Mouse (Mus musculus) forebrain, embryonic 12.5 days (tissue): ENCODE measurements at regions not wholly inside any gene's neighbourhood (a gene's known extent, or its start where the extent isn't known, plus 50 kb on each side); places are given as distances from the start of the nearest gene placed in this dataset.

Experiments
- ATAC-seq: fragments of 200-750 bp; cut with Nextera tagmentation; 2 replicates; pipeline ENCODE4 v1.8.0; 2017; ENCODE audit warnings: moderate TSS enrichment; ENCODE audit not compliant: low FRiP score
- H3K27ac ChIP-seq: fragments of 300-500 bp; sonication (generic); 2 replicates; pipeline ENCODE4 v1.5.1; 2016; ENCODE audit warnings: mild to moderate bottlenecking
- H3K27me3 ChIP-seq: fragments of 300-500 bp; sonication (generic); 2 replicates; pipeline ENCODE4 v1.6.1; 2016; ENCODE audit warnings: mild to moderate bottlenecking
- H3K36me3 ChIP-seq: fragments of 300-500 bp; sonication (generic); replicated peaks from 2 replicates; pipeline ENCODE4 v1.6.1; 2016; ENCODE audit warnings: mild to moderate bottlenecking
- H3K4me1 ChIP-seq: fragments of 300-500 bp; sonication (generic); 2 replicates; pipeline ENCODE4 v1.6.1; 2016
- H3K4me2 ChIP-seq: fragments of 300-500 bp; sonication (generic); 2 replicates; pipeline ENCODE4 v1.6.1; 2016; ENCODE audit warnings: mild to moderate bottlenecking, moderate library complexity
- H3K4me3 ChIP-seq: fragments of 300-500 bp; sonication (generic); replicated peaks from 2 replicates; pipeline ENCODE4 v1.5.1; 2016; ENCODE audit warnings: mild to moderate bottlenecking
- H3K9ac ChIP-seq: fragments of 300-500 bp; sonication (generic); 2 replicates; pipeline ENCODE4 v1.6.1; 2016; ENCODE audit warnings: mild to moderate bottlenecking
- H3K9me3 ChIP-seq: fragments of 300-500 bp; sonication (generic); 2 replicates; pipeline ENCODE4 v1.6.1; 2016
- whole genome bisulfite sequencing: fragments of 180-500 bp; shearing (Covaris S2); methylation state at CpG from one replicate; pipeline ENCODE4 v1.1.7; 2016; 5-methylcytosine and 5-hydroxymethylcytosine counted together

- 89% methylated on average over 5 of the region's 5 CpGs for WGBS
- Histone ChIP-seq H3K9ac (no peak overlapping the region), H3K9me3 (no peaks in the 10 kb centered on the region), H3K27ac (no peak overlapping the region), H3K4me3 (no peak overlapping the region), H3K36me3 (no peaks in the 10 kb centered on the region), H3K4me1 (no peaks in the 10 kb centered on the region), H3K4me2 (no peak overlapping the region), H3K27me3 (no peaks in the 10 kb centered on the region)
- no peak for ATAC-seq
Observed at GRCm38 (mm10) chr1:154094357-154094756, 106.6 kb upstream of the Zfp648 start.

- WGBS, result 88% methylated on average over 7 of the region's 7 CpGs
- no peak overlapping the region for H3K9ac ChIP-seq
- no peaks in the 10 kb centered on the region for H3K27me3 ChIP-seq
- no peak overlapping the region for H3K27ac ChIP-seq
- H3K4me3 ChIP-seq, result no peak overlapping the region
- H3K4me1 ChIP-seq, result no peaks in the 10 kb centered on the region
- no peaks in the 10 kb centered on the region for H3K9me3 ChIP-seq
- no peaks in the 10 kb centered on the region for H3K36me3 ChIP-seq
- ATAC-seq, result no peak
- H3K4me2 ChIP-seq, result no peak overlapping the region
Observed at GRCm38 (mm10) chr1:154096113-154096512, 104.9 kb upstream of the Zfp648 start.

DNA sequence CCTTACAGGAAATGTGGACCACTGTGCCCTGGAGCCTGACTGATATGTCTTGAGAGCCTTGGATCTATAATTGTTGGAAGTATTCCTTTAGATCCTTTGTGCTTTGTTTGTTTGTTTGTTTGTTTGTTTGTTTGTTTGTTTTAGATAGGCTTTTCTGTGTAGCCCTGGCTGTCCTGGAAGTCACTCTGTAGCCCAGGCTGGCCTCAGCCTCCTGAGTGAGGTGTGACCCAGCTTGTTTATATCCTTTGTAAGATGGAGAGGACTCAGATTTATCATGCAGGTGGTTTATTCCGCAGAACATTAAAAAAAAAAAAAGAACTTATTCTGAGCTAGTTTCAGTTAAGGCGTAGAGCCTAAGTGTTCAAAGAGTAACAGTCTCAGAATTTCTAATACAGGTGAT lies 104.1 kb upstream of the Zfp648 start:
- Histone ChIP-seq H3K27me3 (no peaks in the 10 kb centered on the region), H3K4me3 (no peak overlapping the region), H3K27ac (no peak overlapping the region), H3K36me3 (no peaks in the 10 kb centered on the region), H3K4me1 (no peaks in the 10 kb centered on the region), H3K9me3 (no peaks in the 10 kb centered on the region), H3K4me2 (no peak overlapping the region), H3K9ac (no peak overlapping the region)
- ATAC-seq, result no peak
- WGBS, result 96% methylated on average over 2 of the region's 2 CpGs

GRCm38 (mm10) chr1:154097656-154098055 lies 103.3 kb upstream of the Zfp648 start:
- ATAC-seq, result no peak
- Histone ChIP-seq H3K4me2 (no peak overlapping the region), H3K4me1 (peaks cover 3% of the 10 kb centered on the region), H3K36me3 (no peaks in the 10 kb centered on the region), H3K27ac (no peak overlapping the region), H3K9ac (no peak overlapping the region), H3K4me3 (no peak overlapping the region), H3K27me3 (no peaks in the 10 kb centered on the region), H3K9me3 (no peaks in the 10 kb centered on the region)
- WGBS, result 80% methylated on average over 6 of the region's 6 CpGs

DNA sequence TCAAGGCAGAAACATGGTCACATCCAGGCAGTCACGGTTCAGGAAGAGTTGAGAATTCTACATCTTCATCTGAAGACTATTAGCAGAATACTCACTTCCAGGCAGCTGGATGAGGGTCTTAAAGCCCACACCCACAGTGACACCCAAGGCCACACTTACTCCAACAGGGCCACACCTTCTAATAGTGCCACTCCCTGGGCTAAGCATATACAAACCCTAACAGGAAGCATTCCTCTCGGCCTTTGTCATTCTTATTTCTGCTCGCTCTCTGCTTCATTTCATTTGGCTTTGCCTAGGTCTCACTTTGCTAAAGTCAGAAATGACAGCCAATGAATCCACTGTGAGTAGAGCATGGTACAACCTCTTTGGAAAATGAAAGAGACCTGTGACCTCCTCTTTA lies 100.4 kb upstream of the Zfp648 start:
- H3K4me2 ChIP-seq, result no peak overlapping the region
- H3K4me3 ChIP-seq, result no peak overlapping the region
- no peak overlapping the region for H3K27ac ChIP-seq
- WGBS, result 92% methylated on average over 3 of the region's 3 CpGs
- no peak for ATAC-seq
- H3K4me1 ChIP-seq, result peaks cover 8% of the 10 kb centered on the region
- no peaks in the 10 kb centered on the region for H3K9me3 ChIP-seq
- H3K36me3 ChIP-seq, result no peaks in the 10 kb centered on the region
- H3K27me3 ChIP-seq, result no peaks in the 10 kb centered on the region
- H3K9ac ChIP-seq, result no peak overlapping the region

- Histone ChIP-seq H3K36me3 (no peaks in the 10 kb centered on the region), H3K4me3 (no peak overlapping the region), H3K27me3 (no peaks in the 10 kb centered on the region), H3K4me1 (peaks cover 8% of the 10 kb centered on the region), H3K9me3 (no peaks in the 10 kb centered on the region), H3K27ac (no peak overlapping the region), H3K4me2 (no peak overlapping the region), H3K9ac (no peak overlapping the region)
- ATAC-seq, result no peak
- 84% methylated on average over 1 of the region's 1 CpGs for WGBS
Observed at GRCm38 (mm10) chr1:154101433-154101832, 99.6 kb upstream of the Zfp648 start.

DNA sequence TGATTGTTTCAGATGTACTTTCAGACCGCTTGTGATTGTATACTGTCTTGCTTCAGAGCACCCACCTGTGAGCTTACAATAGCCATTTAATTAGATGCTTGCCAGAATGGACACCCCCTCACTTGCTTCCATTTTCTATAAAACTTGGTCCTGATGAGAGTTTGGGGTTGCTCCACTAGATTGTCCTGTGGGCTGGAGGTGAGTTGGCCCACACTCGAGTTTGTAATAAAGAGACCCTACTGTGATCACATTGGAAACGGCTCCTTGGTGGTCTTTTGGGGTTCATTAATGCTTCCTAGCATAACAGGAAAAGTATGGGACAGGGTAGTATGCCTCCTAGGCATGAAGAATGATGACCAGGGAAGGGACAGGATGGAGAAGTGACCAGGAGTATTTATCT lies 98.8 kb upstream of the Zfp648 start:
- Histone ChIP-seq H3K9ac (no peak overlapping the region), H3K4me2 (no peak overlapping the region), H3K4me1 (peaks cover 8% of the 10 kb centered on the region), H3K27me3 (no peaks in the 10 kb centered on the region), H3K4me3 (no peak overlapping the region), H3K36me3 (no peaks in the 10 kb centered on the region), H3K27ac (no peak overlapping the region), H3K9me3 (no peaks in the 10 kb centered on the region)
- ATAC-seq, result no peak
- WGBS, result 72% methylated on average over 3 of the region's 3 CpGs

- WGBS, result 52% methylated on average over 15 of the region's 15 CpGs
- H3K27ac ChIP-seq, result no peak overlapping the region
Observed at GRCm38 (mm10) chr1:154102871-154103596, 98.0 kb upstream of the Zfp648 start.

GRCm38 (mm10) chr1:154103597-154103923 lies 97.4 kb upstream of the Zfp648 start:
- ATAC-seq, result no peak
- Histone ChIP-seq H3K9ac (no peak overlapping the region), H3K27me3 (no peaks in the 10 kb centered on the region), H3K4me2 (no peak overlapping the region), H3K4me1 (peaks cover 8% of the 10 kb centered on the region), H3K9me3 (no peaks in the 10 kb centered on the region), H3K36me3 (no peaks in the 10 kb centered on the region), H3K4me3 (no peak overlapping the region), H3K27ac (no peak overlapping the region)
- 54% methylated on average over 5 of the region's 5 CpGs for WGBS

More at GRCm38 (mm10) chr1:154102871-154103596, 98.0 kb upstream of the Zfp648 start:
- Histone ChIP-seq H3K27me3 (no peaks in the 10 kb centered on the region), H3K4me1 (peaks cover 8% of the 10 kb centered on the region), H3K9ac (no peak overlapping the region), H3K4me3 (no peak overlapping the region), H3K9me3 (no peaks in the 10 kb centered on the region), H3K36me3 (no peaks in the 10 kb centered on the region), H3K4me2 (no peak overlapping the region)
- ATAC-seq, result no peak

DNA sequence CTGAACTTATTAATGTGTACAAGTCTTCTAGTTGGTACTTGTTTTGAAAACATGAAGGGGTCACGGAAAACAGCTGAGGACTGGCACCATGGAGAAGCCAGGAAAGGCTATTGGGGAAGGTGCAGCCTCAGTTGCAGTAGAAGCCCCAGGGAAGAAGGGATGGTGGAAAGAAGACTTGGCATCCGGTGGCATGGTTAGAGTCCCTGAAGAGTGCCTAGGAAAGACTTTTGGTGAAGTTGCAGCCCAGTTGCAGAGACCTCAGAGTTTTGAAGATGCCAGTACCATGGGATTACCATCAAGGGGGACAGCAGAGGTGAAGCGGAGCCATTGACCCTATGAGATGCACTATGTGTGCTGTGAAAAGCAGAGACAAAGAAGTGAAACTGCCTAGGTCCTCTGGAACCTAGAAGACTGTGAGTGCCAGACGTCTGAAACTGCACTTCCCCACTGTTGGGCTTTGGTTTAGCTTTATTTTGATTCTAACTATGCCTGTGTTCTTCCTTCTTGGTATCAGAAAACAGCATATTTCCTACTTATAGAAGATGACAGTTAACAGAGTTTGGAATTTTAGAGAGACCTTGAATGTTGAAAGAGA lies 96.9 kb upstream of the Zfp648 start:
- Histone ChIP-seq H3K9me3 (no peaks in the 10 kb centered on the region), H3K9ac (no peak overlapping the region), H3K4me3 (no peak overlapping the region), H3K4me1 (peaks cover 8% of the 10 kb centered on the region), H3K4me2 (no peak overlapping the region), H3K27me3 (no peaks in the 10 kb centered on the region), H3K27ac (no peak overlapping the region), H3K36me3 (no peaks in the 10 kb centered on the region)
- 78% methylated on average over 4 of the region's 4 CpGs for WGBS
- no peak for ATAC-seq

DNA sequence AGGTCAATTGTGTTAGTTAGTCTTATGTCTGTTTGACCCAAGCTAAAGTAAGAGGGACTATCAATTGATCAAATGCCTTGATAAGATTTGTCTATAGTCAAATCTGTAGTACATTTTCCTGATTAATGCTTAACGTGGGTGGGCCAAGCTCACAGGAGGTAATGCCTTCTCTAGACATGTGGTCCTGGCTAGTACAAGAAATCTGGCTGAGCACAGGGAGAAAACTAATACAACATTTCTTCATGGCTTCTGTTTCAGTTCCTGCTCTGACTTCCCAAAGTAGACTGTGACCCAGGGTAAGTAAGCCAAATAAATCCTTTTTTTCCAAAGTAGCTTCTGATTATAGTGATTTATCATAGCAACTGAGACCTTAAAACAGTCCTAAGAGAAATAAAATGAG lies 96.2 kb upstream of the Zfp648 start:
- WGBS, result 79% methylated on average over 1 of the region's 1 CpGs
- no peak for ATAC-seq
- Histone ChIP-seq H3K4me2 (no peak overlapping the region), H3K9ac (no peak overlapping the region), H3K27ac (no peak overlapping the region), H3K27me3 (no peaks in the 10 kb centered on the region), H3K9me3 (no peaks in the 10 kb centered on the region), H3K4me3 (no peak overlapping the region), H3K36me3 (no peaks in the 10 kb centered on the region), H3K4me1 (peaks cover 8% of the 10 kb centered on the region)

DNA sequence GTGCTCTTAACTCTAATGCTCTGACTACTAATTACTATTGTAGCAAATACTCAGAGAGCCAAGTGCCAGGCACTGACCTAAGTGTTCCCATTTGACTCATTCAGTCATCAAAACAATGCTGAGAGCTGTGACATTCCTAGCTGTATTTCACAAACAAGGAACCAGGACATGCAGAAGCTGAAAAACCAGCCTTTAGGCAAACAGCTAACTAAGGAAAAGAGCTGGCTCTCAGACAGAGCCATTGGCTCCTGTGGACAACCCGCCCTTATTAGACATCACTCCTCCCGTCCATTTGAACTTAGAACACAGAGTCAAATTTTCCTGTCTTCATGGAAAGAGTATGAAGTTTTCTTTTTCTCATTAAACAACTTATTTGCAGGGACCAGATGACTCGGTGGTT lies 88.5 kb upstream of the Zfp648 start:
- Histone ChIP-seq H3K9me3 (no peaks in the 10 kb centered on the region), H3K4me2 (no peak overlapping the region), H3K27me3 (no peaks in the 10 kb centered on the region), H3K9ac (no peak overlapping the region), H3K27ac (no peak overlapping the region), H3K36me3 (no peaks in the 10 kb centered on the region), H3K4me1 (0 out of 2 replicates have a peak, but pooled peaks cover under 1% of the 10 kb centered on the region), H3K4me3 (no peak overlapping the region)
- no peak for ATAC-seq
- WGBS, result 78% methylated on average over 3 of the region's 3 CpGs
